Mouse (Mus musculus) Patski (cell line): ENCODE data around the gene Stac3. TPM values are rescaled to one million over a fixed set of nuclear protein-coding genes. Genes with fewer than 3 reads are reported as not detected.

ENCODE experiments used
- ATAC-seq: fragments of 100-300 bp; one replicate; pipeline ENCODE4 v1.8.0; 2021
- CTCF ChIA-PET: fragments of 350-600 bp; sonication (Branson Sonifier 250); formaldehyde crosslinking; loops from one replicate; lab custom pipeline; 2022; ENCODE audit warnings: inconsistent platforms; lab: Charles Lee
- POLR2A ChIA-PET: fragments of 350-600 bp; sonication (Branson Sonifier 250); formaldehyde crosslinking; loops from one replicate; lab custom pipeline; 2022; ENCODE audit warnings: antibody characterized with exemption, inconsistent platforms; lab: Charles Lee
- DNase-seq: peaks from one replicate; pipeline ENCODE4 v3.0.0-alpha.2; 2011; ENCODE audit warnings: low read depth, low spot score
- H3K27me3 ChIP-seq: fragments of 371-371 bp; one replicate; pipeline ENCODE4 v1.5.1; 2021
- CTCF ChIP-seq: fragments of 100-300 bp; IDR thresholded peaks from one replicate; pipeline ENCODE4 v1.5.1; 2021
- in situ Hi-C: fragments of 300-500 bp; cut with MboI; formaldehyde crosslinking; loops from 3 replicates; pipeline ENCODE4 v1.11.1; 2018; ENCODE audit warnings: low pct_unique_long_range_greater_than_20kb, mixed read lengths
- polyA plus RNA-seq: library from polyadenylated mRNA; unstranded; gene quantifications from one replicate; pipeline ENCODE4 v1.2.3, GENCODE M21; 2021

The Stac3 gene
- 0.80 TPM for polyA plus RNA-seq

DNA sequence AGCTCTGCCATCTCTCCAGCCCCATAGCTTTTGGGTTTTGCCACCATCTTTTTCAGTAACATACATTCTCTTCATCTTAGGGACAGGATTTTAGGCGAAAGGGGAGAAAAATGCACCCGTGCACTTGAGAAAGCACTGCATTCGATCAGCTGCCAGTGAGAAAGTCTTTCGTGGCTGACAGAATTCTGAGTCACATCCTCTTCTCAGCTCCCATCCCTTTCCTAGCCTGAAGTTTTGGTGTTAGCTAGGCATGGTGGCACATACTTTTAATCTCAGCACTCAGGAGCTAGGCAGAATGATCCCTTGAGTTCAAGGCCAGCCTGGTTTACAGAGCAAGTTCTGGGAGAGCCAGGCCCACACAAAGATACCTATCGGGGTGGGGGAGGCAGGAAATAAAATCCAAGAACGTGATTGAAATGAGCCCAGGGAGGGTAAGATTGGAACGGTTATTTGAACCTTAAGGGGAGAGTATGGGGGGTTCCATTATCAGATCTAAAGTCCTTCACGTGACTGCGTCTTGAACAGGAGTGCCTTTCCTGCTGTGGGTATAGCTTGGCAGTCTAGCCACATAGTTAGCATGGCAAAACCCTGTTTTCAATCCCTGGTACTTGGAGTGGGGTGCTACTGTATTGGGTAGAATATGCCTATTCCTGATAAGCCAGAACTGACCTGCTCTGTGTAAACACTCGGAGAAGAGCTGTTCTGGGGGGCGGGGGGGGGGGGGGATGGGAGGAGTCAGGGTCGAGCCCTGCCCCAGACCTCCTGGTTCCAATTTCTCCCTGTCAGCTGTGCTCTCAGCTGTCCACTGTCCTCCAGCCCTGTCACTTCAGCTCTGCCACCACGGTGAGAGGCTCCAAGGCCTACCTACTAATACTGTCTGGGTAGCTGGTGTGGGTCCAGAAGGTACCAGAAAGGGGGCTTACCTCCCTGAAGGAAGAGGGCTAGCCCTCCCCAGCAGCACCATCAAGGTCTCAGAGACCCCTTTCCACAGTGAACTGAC lies at the start of gene Stac3:
Gene Stac3, plus strand, starts transcription at position 793 of the 1,000 bp plus-strand sequence.
- H3K27me3 ChIP-seq: no peaks in the 10 kb centered on the region
- CTCF ChIA-PET: interaction anchor here (0.8 to 5.9 kb wide), 6 partner anchors 8 to 55 kb away, joined by 3 to 47 read pairs (median 6); no protein-coding TSS in a partner anchor
- no peak for TF ChIP-seq CTCF
- in situ Hi-C loops: no loop called here
- no peak for ATAC-seq
- POLR2A ChIA-PET: interaction anchor here (0.9 kb wide), 1 partner anchor 26 kb away, joined by 3 read pairs; no protein-coding TSS in a partner anchor
- DNase-seq: no peak

DNA sequence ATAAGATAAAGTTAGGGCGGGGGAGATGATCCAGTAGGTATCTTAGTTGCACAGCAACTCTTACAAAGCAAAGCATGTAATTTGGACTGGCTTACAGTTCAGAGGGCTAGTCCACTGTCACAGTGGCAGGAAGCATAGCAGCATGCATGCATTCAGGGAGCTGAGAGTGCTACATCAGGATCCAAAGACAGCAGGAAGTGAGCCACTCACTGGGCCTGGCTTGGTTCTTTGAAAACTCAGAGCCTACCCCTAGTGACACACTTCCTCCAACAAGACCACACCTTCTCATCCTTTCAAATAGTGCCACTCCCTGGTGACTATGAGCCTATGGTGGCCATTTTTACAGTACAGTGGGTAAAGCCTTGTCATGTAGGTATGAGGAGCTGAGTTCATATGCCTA lies 47.8 kb upstream of the Stac3 start:
- no peaks in the 10 kb centered on the region for H3K27me3 ChIP-seq
- in situ Hi-C loops: no loop called here
- ATAC-seq: no peak
- TF ChIP-seq CTCF: no peak
- CTCF ChIA-PET: no interaction called here
- no peak for DNase-seq
- POLR2A ChIA-PET: no interaction called here

DNA sequence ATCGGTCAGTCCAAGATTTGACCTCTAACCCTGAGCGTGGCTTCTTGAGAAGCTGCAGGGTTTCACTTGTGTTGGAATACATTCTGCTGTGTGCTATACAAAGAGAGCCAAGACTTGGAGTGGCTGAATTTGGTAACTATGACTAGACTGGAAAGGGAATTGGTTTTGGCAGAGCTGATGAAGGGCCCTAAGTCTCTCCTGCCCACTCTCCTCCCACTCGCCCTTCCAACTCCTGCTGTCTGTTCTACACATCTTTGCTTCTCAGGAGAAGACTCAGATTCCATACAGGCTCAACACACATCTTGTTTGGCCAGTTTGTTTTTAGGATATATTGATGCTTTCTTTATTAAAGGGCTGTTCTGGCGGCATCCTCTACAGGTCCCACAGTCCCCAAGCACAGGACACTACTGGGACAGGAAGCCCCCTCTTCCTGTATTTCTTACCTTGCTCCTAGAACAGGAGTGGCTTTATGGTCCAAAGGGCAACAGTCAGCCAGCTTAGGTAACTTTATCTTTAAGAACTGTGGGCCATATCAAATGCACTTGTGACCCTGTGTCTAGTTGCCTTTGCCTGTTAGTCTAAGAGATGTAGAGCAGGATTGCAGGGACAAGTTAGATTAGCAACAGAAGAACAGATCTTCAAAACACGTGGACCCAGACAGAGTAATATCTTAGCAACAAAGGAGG lies 38.9 kb upstream of the Stac3 start:
- in situ Hi-C loops: no loop called here
- POLR2A ChIA-PET: no interaction called here

GRCm38 (mm10) chr10:127471281-127471988 lies 30.1 kb upstream of the Stac3 start:
- H3K27me3 ChIP-seq: no peaks in the 10 kb centered on the region
- ATAC-seq (no peak), DNase-seq (no peak)
- POLR2A ChIA-PET: no interaction called here
- CTCF ChIA-PET: interaction anchor here (1.0 kb wide), 1 partner anchor 9 kb away, joined by 3 read pairs; no protein-coding TSS in a partner anchor
- in situ Hi-C loops: no loop called here
- TF ChIP-seq CTCF: no peak

More for the DNA sequence above, 38.9 kb upstream of the Stac3 start:
- DNase-seq (no peak), ATAC-seq (no peak)
- H3K27me3 ChIP-seq: no peaks in the 10 kb centered on the region
- TF ChIP-seq CTCF: no peak
- CTCF ChIA-PET: interaction anchor here (1.4 kb wide), 1 partner anchor 12 kb away, joined by 4 read pairs; no protein-coding TSS in a partner anchor

- in situ Hi-C loops: no loop called here
- TF ChIP-seq CTCF: no peak
- ATAC-seq: no peak
- H3K27me3 ChIP-seq: no peaks in the 10 kb centered on the region
- CTCF ChIA-PET: no interaction called here
- POLR2A ChIA-PET: no interaction called here
- DNase-seq: no peak
These were observed 28.8 kb upstream of the Stac3 start for GRCm38 (mm10) chr10:127472722-127473121.

GRCm38 (mm10) chr10:127475175-127475574 lies 26.3 kb upstream of the Stac3 start:
- CTCF ChIA-PET: interaction anchor here (1.0 to 1.4 kb wide), 5 partner anchors 9 to 124 kb away, joined by 4 to 5 read pairs (median 4); no protein-coding TSS in a partner anchor
- H3K27me3 ChIP-seq: no peaks in the 10 kb centered on the region
- in situ Hi-C loops: no loop called here
- TF ChIP-seq CTCF: no peak
- ATAC-seq (no peak), DNase-seq (no peak)
- POLR2A ChIA-PET: interaction anchor here (1.0 kb wide), 1 partner anchor 26 kb away, joined by 3 read pairs; the partner anchor contains the start of gene Stac3

DNA sequence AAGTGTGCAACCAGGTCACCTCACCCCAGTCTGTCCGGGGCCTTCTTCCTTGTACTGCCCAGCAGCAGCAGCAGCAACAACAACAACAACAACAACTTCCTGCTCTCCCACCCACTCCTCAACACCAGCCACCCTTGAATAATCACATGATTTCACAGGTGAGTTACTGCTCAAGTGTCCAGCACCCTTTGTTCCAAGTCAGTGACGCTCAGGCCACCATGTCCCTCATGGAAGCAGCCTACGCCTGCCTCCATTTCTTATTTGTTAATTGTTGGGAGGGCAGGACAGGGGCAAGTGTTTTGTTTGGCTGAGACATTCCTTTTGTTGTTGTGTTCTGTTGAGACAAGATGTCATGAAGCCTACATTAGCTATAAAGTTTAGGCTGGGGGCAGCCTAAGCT lies 24.9 kb upstream of the Stac3 start:
- H3K27me3 ChIP-seq: no peaks in the 10 kb centered on the region
- no peak for TF ChIP-seq CTCF
- ATAC-seq (no peak), DNase-seq (no peak)
- ChIA-PET POLR2A (no interaction called here), CTCF (interaction anchor here (1.8 kb wide), 1 partner anchor 37 kb away, joined by 4 read pairs; no protein-coding TSS in a partner anchor)
- in situ Hi-C loops: no loop called here

DNA sequence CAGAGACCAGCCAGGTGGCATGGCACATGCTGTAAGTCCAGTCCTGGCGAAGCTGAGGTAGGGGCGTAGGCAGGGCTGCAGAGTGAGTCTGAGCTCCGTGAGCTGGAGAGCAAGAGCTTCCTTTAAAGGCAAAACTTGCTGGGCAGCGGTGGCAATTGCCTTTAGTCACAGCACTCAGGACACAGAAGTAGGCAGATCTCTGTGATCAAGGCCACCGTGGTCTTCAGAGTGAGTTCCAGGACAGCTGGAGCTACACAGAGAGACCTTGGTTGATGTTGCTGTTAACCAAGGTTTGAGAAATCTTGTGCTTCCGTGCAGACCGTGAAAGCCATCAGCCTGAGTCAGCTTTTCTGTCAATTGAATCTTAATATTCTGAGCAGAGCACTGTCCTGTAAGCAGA lies 24.2 kb upstream of the Stac3 start:
- ATAC-seq (no peak), DNase-seq (no peak)
- POLR2A ChIA-PET: no interaction called here
- in situ Hi-C loops: no loop called here
- TF ChIP-seq CTCF: no peak
- CTCF ChIA-PET: interaction anchor here (1.8 kb wide), 1 partner anchor 36 kb away, joined by 4 read pairs; no protein-coding TSS in a partner anchor
- H3K27me3 ChIP-seq: no peaks in the 10 kb centered on the region

DNA sequence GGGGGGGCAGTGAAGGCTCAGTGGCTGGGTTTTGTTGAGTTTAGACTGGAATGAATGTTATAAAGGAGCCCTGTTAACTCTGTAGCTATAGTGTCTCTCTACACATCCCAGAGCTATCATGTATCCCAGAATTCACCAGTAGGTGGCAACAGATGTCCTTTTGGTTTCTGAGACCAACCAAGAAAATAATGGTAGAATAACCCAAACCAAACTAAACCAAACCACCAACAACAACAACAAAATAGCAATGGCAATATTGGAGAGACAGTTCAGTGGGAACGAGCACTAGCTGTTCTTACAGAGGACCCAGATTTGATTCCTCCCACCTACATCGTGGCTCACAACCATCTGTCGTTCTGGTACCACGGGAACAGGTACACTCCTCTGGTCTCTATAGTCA lies 22.4 kb upstream of the Stac3 start:
- ATAC-seq (no peak), DNase-seq (no peak)
- POLR2A ChIA-PET: interaction anchor here (0.7 to 1.3 kb wide), 2 partner anchors 81 to 844 kb away, joined by 3 to 4 read pairs; no protein-coding TSS in a partner anchor
- no peaks in the 10 kb centered on the region for H3K27me3 ChIP-seq
- in situ Hi-C loops: no loop called here
- CTCF ChIA-PET: interaction anchor here (0.6 to 3.4 kb wide), 9 partner anchors 11 to 77 kb away, joined by 3 to 20 read pairs (median 5); partner anchors contain the start of gene Shmt2
- peak; percentile 67 for TF ChIP-seq CTCF
